Mouse (Mus musculus): ENCODE data around the gene Ints12.

GRCm38 (mm10) chr3:133098336-133098735, 6.7 kb downstream of the Ints12 start:
- TF ChIP-seq CTCF (conservative IDR thresholded peaks at IDR 0.05; ENCODE audit: insufficient read depth, insufficient read length, low read depth, low read length) (no peak), POLR2A (IDR thresholded peaks at IDR 0.05; ENCODE audit: low read depth, low read length) (no peak)
